Mouse (Mus musculus) lung, adult 2 months (tissue): ENCODE results near the gene Vmn2r6. TPM values are rescaled to one million over a fixed set of nuclear protein-coding genes. Genes with fewer than 3 reads are reported as not detected.
"Not testable (repeated sequence)": the region's sequence is repeated elsewhere in the genome, so short reads cannot be mapped to it uniquely, and the experiment has no call there.

Source experiments
- DNase-seq: peaks from one replicate; pipeline ENCODE4 v3.0.0; 2022
- H3K4me1 ChIP-seq: fragments of 200-500 bp; 2 replicates; pipeline ENCODE4 v1.6.1; 2011; ENCODE audit warnings: low read length; ENCODE audit not compliant: control insufficient read depth, insufficient read depth
- H3K4me3 ChIP-seq: fragments of 200-500 bp; replicated peaks from 2 replicates; pipeline ENCODE3; 2011; ENCODE audit warnings: low read depth, mild to moderate bottlenecking, control low read depth, low read length; ENCODE audit errors: extremely low read depth
- CTCF ChIP-seq: fragments of 200-500 bp; IDR thresholded peaks from 2 replicates; pipeline ENCODE4 v1.5.1; 2011; ENCODE audit warnings: mild to moderate bottlenecking, low read length, control low read depth; ENCODE audit not compliant: insufficient read depth
- POLR2A ChIP-seq: fragments of 200-500 bp; IDR thresholded peaks from 2 replicates; pipeline ENCODE4 v1.6.1; 2011; ENCODE audit warnings: low read depth, mild to moderate bottlenecking, control low read depth, low read length, borderline replicate concordance; ENCODE audit errors: extremely low read depth
- WGBS: fragments of 180-500 bp; shearing (Covaris S2); methylation state at CpG from one replicate; pipeline ENCODE4 v1.1.7; 2018; 5-methylcytosine and 5-hydroxymethylcytosine counted together
- polyA plus RNA-seq: library from polyadenylated mRNA; depleted of rRNA; stranded (reverse); fragments of >200 nt; gene quantifications from 2 replicates; pipeline ENCODE4 v1.2.3, GENCODE M21; 2012; rRNA removed

Gene Vmn2r6
- not detected in 2 replicates for polyA plus RNA-seq

- DNase-seq, H3K4me1 ChIP-seq, H3K4me3 ChIP-seq: not testable (repeated sequence)
- 81% methylated on average over 2 of the region's 2 CpGs for WGBS
Measured at GRCm38 (mm10) chr3:64565730-64566129, at the start of gene Vmn2r6. TSS of gene Vmn2r6 (minus strand) at chr3:64565830.

GRCm38 (mm10) chr3:64587618-64588017, 22.0 kb upstream of the Vmn2r6 start:
- no peak for TF ChIP-seq POLR2A
- peak; percentile 8; the same call in 1 of the 2 replicates for TF ChIP-seq CTCF
- WGBS, result 66% methylated on average over 9 of the region's 9 CpGs
- Histone ChIP-seq H3K4me1 (no peaks in the 10 kb centered on the region), H3K4me3 (no peak overlapping the region)
- peak; percentile 5 for DNase-seq

- H3K4me1 ChIP-seq, H3K4me3 ChIP-seq, DNase-seq: not testable (repeated sequence)
- 9% methylated on average over 2 of the region's 2 CpGs for WGBS
Measured at GRCm38 (mm10) chr3:64568793-64569192, 3.2 kb upstream of the Vmn2r6 start.

GRCm38 (mm10) chr3:64523585-64523984, 42.0 kb downstream of the Vmn2r6 start:
- WGBS, result 48% methylated on average over 1 of the region's 1 CpGs
- DNase-seq, H3K4me3 ChIP-seq, H3K4me1 ChIP-seq: not testable (repeated sequence)

- WGBS, result 86% methylated on average over 1 of the region's 2 CpGs
- H3K4me1 ChIP-seq, DNase-seq, H3K4me3 ChIP-seq: not testable (repeated sequence)
Measured at GRCm38 (mm10) chr3:64509742-64510141, 55.9 kb downstream of the Vmn2r6 start, which contains the start of gene Vmn2r5. TSS of gene Vmn2r5 (minus strand) at chr3:64509842.

Other genes starting within 250 kb of the Vmn2r6 start
- not detected in 2 replicates for gene Vmn2r4, start 150.5 kb downstream of the Vmn2r6 start, polyA plus RNA-seq
- gene Vmn2r5, start 56.0 kb downstream of the Vmn2r6 start, polyA plus RNA-seq, result not detected in 2 replicates